Mouse (Mus musculus): Measurements from ENCODE around the gene Ankrd33b.

DNA sequence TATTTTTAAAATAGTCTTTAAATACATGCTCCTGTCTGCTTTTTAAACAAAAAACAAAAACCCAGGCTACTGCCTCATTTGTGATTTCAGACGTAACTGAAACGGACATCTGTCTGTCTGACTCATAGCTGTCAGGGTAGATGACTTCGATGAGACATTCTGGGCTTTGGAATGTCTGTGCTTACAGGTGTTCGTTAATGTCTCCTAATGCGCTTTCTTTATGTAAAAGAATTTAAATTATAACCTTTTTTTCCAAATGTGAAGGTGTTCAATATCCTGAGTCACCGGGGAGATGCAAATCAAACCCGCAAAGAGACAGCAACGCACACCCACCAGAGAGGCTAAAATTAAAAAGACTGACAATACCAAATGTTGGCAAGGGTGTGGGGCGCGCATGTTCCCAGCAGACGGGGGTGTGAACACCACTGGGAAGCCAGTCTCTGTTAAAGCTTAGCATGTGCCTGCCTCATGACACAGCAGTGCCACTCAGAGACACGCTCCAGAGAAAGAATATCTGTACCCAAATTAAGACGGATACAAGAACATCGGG is 30.3 kb downstream of the Ankrd33b start:
- TF ChIP-seq EP300 (IDR thresholded peaks at IDR 0.05; ENCODE audit: low read depth) (no peak), CTCF (IDR thresholded peaks at IDR 0.05; ENCODE audit: low read depth) (no peak)

Measured in heart, postnatal 0 days (tissue).